Mouse (Mus musculus) brain, embryonic 14.5 days (tissue): ENCODE results near the gene Macrod2.

ENCODE experiments used
- CTCF ChIP-seq: fragments of 200-500 bp; IDR thresholded peaks from 2 replicates; pipeline ENCODE4 v1.5.1; 2012; ENCODE audit warnings: inconsistent platforms, mild to moderate bottlenecking, moderate library complexity, borderline replicate concordance; ENCODE audit not compliant: insufficient read depth, insufficient read length; ENCODE audit errors: extremely low read depth
- POLR2A ChIP-seq: fragments of 200-500 bp; IDR thresholded peaks from 2 replicates; pipeline ENCODE4 v1.6.1; 2012; ENCODE audit warnings: mild to moderate bottlenecking, inconsistent platforms, borderline replicate concordance; ENCODE audit not compliant: poor library complexity, insufficient read depth, insufficient read length, severe bottlenecking; ENCODE audit errors: extremely low read depth

DNA sequence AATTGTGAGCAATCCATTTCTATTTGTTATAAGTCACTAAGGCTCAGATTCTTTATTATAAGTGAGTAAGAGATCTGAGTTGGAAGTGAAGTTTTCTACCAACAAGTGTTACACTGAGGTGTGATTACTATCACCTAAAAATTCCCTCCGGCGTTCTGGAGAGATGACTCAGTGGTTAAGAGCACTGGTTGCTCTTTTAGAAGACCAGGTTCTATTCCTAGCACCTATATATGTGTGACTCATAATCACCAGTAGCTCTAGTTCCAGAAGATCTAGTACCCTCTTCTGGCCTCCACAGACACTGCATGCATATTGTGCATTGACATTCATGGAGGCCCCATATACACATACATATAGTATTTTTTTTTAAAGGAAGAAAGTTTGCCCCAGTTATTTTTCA is 80.7 kb downstream of the Macrod2 start:
- no peak for TF ChIP-seq CTCF
- TF ChIP-seq POLR2A: no peak
